Mouse (Mus musculus) erythroblast, embryonic 14.5 days (primary cell): ENCODE measurements around the gene Runx2. TPM values are rescaled to one million over a fixed set of nuclear protein-coding genes. Genes with fewer than 3 reads are reported as not detected.

Experiments
- H3K27me3 ChIP-seq: 2 replicates; pipeline ENCODE4 v1.6.1; 2012; ENCODE audit warnings: inconsistent platforms; ENCODE audit not compliant: control insufficient read depth
- H3K36me3 ChIP-seq: 2 replicates; pipeline ENCODE4 v1.6.1; 2012; ENCODE audit warnings: mild to moderate bottlenecking, inconsistent platforms; ENCODE audit not compliant: control insufficient read depth
- H3K4me1 ChIP-seq: 2 replicates; pipeline ENCODE4 v1.6.1; 2012; ENCODE audit warnings: inconsistent platforms; ENCODE audit not compliant: control insufficient read depth
- H3K4me3 ChIP-seq: replicated peaks from 2 replicates; pipeline ENCODE3; 2012; ENCODE audit warnings: moderate library complexity, mild to moderate bottlenecking, inconsistent platforms
- H3K9me3 ChIP-seq: 2 replicates; pipeline ENCODE4 v1.6.1; 2012; ENCODE audit warnings: low read length, inconsistent platforms, mixed read lengths; ENCODE audit not compliant: control insufficient read depth
- GATA1 ChIP-seq: IDR thresholded peaks from 2 replicates; pipeline ENCODE4 v1.6.1; 2012; ENCODE audit warnings: low read length, inconsistent platforms, mixed read lengths
- TAL1 ChIP-seq: IDR thresholded peaks from 3 replicates; pipeline ENCODE4 v1.6.1; 2012; ENCODE audit warnings: low read length, inconsistent platforms, mixed read lengths
- polyA plus RNA-seq: library from polyadenylated mRNA; stranded (reverse); fragments of >175 nt; gene quantifications from 2 replicates; pipeline ENCODE4 v1.2.3, GENCODE M21; 2012

Runx2 gene
- polyA plus RNA-seq, 1 experiment, result 0.05 TPM

GRCm38 (mm10) chr17:44738121-44738637 is 76.4 kb downstream of the Runx2 start:
- H3K27me3 ChIP-seq, result peaks cover 74% of the 10 kb centered on the region
- peaks cover 7% of the 10 kb centered on the region; the same call in 1 of the 2 replicates for H3K9me3 ChIP-seq
- H3K36me3 ChIP-seq, result no peaks in the 10 kb centered on the region
- H3K4me3 ChIP-seq, result no peak overlapping the region
- TF ChIP-seq GATA1 (no peak), TAL1 (no peak)
- H3K4me1 ChIP-seq, result no peaks in the 10 kb centered on the region

- no peak overlapping the region for H3K4me3 ChIP-seq
- peaks cover 79% of the 10 kb centered on the region for H3K27me3 ChIP-seq
- H3K9me3 ChIP-seq, result peaks cover 7% of the 10 kb centered on the region; the same call in 1 of the 2 replicates
- TF ChIP-seq TAL1, result no peak
- no peak for TF ChIP-seq GATA1
- no peaks in the 10 kb centered on the region for H3K4me1 ChIP-seq
- H3K36me3 ChIP-seq, result no peaks in the 10 kb centered on the region
These were observed 77.1 kb downstream of the Runx2 start for GRCm38 (mm10) chr17:44737275-44738120.

- H3K4me3 ChIP-seq, result peak overlapping the region; percentile 50
These were observed 78.5 kb downstream of the Runx2 start for GRCm38 (mm10) chr17:44735991-44736561.

GRCm38 (mm10) chr17:44735223-44735990 is 79.2 kb downstream of the Runx2 start:
- H3K27me3 ChIP-seq, result peaks cover 82% of the 10 kb centered on the region
- peak overlapping the region; percentile 50 for H3K4me3 ChIP-seq
- H3K9me3 ChIP-seq, result peaks cover 7% of the 10 kb centered on the region; the same call in 1 of the 2 replicates
- no peaks in the 10 kb centered on the region for H3K4me1 ChIP-seq
- no peaks in the 10 kb centered on the region for H3K36me3 ChIP-seq
- TF ChIP-seq TAL1 (no peak), GATA1 (no peak)

More at GRCm38 (mm10) chr17:44735991-44736561, 78.5 kb downstream of the Runx2 start:
- no peak for TF ChIP-seq GATA1
- no peak for TF ChIP-seq TAL1
- H3K36me3 ChIP-seq, result no peaks in the 10 kb centered on the region
- no peaks in the 10 kb centered on the region for H3K4me1 ChIP-seq
- H3K27me3 ChIP-seq, result peaks cover 85% of the 10 kb centered on the region
- peaks cover 7% of the 10 kb centered on the region; the same call in 1 of the 2 replicates for H3K9me3 ChIP-seq

GRCm38 (mm10) chr17:44734501-44735222 is 79.9 kb downstream of the Runx2 start:
- Histone ChIP-seq H3K36me3 (no peaks in the 10 kb centered on the region), H3K27me3 (peaks cover 79% of the 10 kb centered on the region), H3K9me3 (peaks cover 7% of the 10 kb centered on the region; the same call in 1 of the 2 replicates), H3K4me3 (peak overlapping the region; percentile 12), H3K4me1 (no peaks in the 10 kb centered on the region)
- TF ChIP-seq GATA1, result no peak
- TF ChIP-seq TAL1, result no peak

- Histone ChIP-seq H3K9me3 (peaks cover 7% of the 10 kb centered on the region; the same call in 1 of the 2 replicates), H3K36me3 (no peaks in the 10 kb centered on the region), H3K4me1 (no peaks in the 10 kb centered on the region), H3K4me3 (no peak overlapping the region), H3K27me3 (peaks cover 69% of the 10 kb centered on the region)
- TF ChIP-seq GATA1, result no peak
- no peak for TF ChIP-seq TAL1
These were observed 80.9 kb downstream of the Runx2 start for GRCm38 (mm10) chr17:44733544-44734310.

GRCm38 (mm10) chr17:44728464-44728863 is 86.1 kb downstream of the Runx2 start:
- Histone ChIP-seq H3K36me3 (no peaks in the 10 kb centered on the region), H3K4me1 (no peaks in the 10 kb centered on the region), H3K27me3 (peaks cover 17% of the 10 kb centered on the region), H3K9me3 (no peaks in the 10 kb centered on the region), H3K4me3 (no peak overlapping the region)
- TF ChIP-seq TAL1 (no peak), GATA1 (no peak)
